Mouse (Mus musculus) adrenal gland, adult 2 months (tissue): Measurements from ENCODE around the gene Hoxb3. TPM values are rescaled to one million over a fixed set of nuclear protein-coding genes. Genes with fewer than 3 reads are reported as not detected.

Source experiments
- DNase-seq: peaks from one replicate; pipeline ENCODE4 v3.0.0; 2021
- polyA plus RNA-seq: library from polyadenylated mRNA; depleted of rRNA; stranded (reverse); fragments of >200 nt; gene quantifications from 2 replicates; pipeline ENCODE4 v1.2.3, GENCODE M21; 2012
- total RNA-seq, 2 experiments: library from RNA; stranded (reverse); gene quantifications; 2 replicates each; pipeline ENCODE4 v1.2.3; 2021

The Hoxb3 gene
- total and polyA plus RNA-seq, 3 experiments, result 20.1 to 89.4 (median 21.9) TPM

GRCm38 (mm10) chr11:96288455-96289221 is 34.5 kb upstream of the Hoxb3 start:
- peak; percentile 75 for DNase-seq

DNA sequence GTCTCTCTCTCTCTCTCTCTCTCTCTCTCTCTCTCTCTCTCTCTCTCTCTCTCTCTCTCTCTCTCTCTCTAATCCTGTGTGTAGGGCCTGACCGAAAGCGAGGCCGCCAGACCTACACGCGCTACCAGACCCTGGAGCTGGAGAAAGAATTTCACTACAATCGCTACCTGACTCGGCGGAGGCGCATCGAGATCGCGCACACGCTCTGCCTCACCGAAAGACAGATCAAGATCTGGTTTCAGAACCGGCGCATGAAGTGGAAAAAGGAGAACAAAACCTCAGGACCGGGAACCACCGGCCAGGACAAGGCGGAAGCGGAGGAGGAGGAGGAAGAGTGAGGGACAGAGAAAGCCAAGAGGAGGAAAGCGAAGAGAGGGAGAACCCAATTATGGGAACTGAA is 33.8 kb upstream of the Hoxb3 start:
- no peak for DNase-seq

DNA sequence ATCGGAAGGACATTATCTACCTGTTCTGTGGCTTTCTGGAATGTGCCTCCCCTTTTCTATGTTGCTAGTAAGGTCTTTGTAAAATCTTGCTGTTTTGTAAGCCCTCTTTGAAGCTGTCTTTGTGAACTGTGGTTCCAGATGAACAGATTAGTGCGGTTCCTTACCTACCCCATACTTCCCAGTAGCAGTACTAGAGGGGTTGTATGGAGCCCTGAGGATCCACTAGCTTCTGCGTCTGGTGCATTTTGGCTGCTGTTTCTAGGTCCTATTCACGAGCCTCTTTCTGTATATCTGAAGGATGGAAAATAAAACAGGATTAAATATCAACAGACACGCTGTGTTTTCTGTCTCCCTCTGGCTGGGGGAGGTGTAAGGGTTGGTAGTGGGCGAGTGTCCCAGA is 33.3 kb upstream of the Hoxb3 start:
- DNase-seq, result no peak

DNA sequence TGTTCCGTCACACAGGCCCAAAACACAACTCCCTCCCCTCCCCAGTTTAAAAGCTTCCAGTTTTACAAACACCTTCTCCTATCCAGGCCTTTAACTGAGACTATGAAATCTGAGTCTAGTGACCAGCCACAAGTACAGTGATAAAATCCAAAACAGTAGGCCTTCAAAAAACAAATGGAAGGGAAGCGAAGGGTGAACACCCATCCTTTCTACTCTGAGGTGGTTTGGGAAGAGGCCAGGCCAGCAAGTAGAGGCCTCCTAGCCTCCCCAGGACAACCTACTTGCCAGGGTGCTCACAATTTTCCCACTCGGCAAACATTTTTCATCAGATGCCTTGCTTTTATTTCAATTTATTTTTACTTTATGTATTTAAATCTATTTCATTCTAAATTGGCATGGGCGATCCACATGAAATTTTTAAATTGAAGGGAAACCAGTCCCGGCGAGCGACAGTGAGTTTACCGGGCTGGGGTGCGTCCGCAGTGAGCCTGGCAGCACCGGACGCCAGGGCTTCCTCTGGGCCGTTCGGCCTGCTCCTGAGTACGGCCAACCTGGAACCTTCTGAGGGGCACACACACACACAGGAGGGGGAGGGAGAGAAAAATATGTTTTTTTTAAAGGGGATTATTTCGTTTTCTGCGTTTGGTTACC is 32.3 kb upstream of the Hoxb3 start:
- no peak for DNase-seq

DNA sequence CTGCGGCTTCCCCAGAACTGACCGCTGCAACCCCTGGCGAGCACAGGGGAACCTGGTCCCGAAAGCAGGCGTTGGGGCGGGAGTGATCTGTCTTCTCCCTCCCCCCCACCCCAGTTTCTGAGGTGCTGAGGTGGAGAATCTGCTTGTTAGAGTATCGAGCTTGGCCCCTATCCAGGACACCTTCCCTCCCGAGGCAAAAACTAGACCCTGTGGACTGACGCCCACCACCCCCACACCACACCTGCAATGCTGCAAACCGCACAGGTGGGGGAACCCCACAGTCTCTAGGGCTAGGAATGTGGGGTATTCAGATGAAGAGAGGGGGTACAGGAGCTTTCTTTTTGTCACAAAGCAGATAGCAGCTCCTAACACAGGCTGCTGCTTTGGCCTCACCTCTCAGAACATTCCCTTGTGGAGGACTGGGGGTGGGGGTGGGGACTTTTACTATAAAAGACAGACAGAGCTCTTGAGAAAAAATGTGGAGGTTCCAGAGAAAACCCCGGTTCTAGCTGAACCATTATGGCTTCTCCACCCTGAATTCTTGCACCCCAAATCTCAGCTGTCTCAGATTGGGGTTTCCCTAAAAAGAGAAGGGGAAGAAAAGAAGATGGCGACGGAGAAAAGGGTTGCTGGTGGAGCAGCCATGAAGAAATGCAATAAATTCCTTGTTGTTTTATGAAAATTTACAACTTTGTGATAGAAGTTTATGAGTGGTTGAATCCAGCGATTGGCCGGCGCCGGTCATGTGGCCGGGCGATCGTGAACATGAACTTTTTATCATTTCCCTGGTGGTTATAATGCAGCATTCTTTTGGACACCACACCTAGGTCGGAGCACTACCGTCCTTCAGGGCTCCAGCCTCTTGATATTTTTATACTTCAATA is 31.2 kb upstream of the Hoxb3 start, which contains the start of gene Hoxb6:
Gene Hoxb6, plus strand, starts transcription at position 796 of the 884 bp plus-strand sequence.
- peak; percentile 91 for DNase-seq

GRCm38 (mm10) chr11:96292565-96293301 is 30.4 kb upstream of the Hoxb3 start:
- DNase-seq, result peak; percentile 78

DNA sequence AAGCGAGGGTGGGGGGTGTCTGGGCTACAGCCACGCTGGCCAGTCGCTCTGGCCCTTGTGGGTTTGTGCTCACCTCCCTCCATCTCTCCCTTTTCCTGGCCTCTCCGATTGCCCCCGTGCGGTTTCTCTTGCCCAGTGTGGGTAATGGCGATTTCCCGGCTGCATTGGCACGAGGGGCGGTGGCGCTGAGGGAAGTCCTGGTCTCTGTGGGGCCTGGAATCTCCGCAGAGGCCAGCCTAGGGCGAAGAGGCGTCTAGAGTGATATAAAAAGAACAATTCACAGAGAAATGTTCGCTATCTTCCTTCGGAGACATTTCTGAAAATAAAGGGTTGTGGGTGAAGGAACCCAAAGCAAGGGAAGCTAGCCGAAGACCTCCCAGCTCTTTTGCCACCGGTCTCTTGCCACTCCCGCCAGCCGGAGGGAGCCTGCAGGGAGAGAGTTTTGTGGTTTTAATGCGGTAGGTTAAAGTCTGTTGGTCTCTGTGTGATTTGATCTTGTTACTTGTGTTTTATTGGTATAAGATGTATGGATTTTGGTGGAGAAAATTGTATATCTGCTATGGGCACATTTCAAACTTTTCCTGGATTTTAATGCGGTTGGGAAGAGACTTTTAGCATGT is 29.7 kb upstream of the Hoxb3 start:
- DNase-seq, result no peak

DNA sequence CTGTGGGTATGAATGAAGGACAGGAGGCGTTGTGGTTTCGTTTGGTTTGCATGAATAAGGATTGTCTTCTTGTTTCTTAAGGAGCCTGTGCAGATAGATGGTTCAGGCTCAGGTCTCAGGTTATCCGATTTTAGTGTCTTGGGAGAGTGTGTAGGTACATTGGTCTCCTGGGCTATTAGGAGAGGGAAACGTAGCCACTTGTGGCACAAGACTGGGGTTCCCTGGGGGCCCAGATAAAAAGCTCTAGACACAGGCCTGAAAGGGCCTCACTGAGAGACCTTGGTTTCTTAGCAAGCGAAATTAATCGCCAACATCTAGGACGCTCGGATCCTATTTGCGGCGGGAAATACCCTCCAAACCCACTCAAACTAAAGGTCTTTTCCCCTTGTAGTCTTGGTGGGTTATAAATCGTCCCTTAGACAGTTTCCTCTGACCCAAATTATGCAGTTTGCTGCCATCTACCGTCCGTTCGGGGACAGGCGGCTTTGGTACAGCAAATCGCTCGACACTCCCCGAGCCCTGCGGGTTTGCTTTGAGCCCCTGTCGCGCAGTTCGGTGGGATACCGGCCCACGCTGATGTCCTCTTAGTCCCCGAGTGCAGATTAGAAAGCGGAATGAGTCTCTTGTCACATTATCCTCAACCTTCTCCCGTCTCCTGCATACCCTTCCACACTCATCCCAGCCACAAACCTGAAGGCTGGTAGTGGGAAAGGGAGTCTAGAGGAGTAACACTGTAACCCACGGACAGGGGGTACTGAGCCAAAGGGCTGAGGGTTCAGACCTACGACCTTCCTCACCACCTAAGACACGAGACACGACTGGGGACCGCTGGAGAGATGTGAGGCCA is 28.7 kb upstream of the Hoxb3 start:
- DNase-seq, result peak; percentile 92

DNA sequence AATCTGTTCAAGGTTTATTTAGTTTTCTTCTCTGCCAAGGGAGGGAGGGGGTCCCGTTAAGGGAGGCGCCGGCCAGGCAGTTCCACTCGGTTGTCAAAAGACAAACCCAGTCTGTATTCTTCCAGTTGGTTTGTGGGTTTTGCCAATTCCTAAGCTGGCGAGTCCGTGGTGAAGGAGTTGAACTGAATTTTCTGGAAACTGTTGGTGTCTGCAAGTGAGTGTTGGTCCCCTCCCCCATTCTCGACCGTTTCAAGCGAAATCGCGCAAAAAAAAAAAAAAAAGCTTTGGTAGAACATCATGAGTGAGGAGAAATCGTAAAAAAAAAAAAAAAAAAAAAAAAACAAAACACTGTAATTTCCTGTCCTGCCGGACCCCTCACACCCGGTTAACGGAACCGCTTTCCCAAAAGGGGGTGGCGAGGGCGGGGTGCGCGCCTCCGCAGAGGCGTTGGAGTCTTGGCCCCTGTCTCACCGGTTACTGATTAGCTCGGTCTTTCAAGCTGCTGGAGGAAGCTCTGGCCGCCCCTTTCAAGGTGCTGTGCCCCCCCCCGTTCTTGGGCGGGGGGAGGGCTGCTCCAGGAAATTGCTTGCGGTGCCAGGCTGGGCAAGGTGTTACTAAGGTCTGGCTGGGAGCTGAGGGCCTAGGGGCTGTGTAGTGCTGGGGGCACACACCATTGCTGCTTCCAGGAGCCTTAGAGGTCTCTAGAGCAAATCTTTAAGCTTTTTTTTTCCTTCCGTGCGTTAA is 27.9 kb upstream of the Hoxb3 start:
- DNase-seq, result peak; percentile 73

GRCm38 (mm10) chr11:96296997-96297396 is 26.1 kb upstream of the Hoxb3 start:
- no peak for DNase-seq

DNA sequence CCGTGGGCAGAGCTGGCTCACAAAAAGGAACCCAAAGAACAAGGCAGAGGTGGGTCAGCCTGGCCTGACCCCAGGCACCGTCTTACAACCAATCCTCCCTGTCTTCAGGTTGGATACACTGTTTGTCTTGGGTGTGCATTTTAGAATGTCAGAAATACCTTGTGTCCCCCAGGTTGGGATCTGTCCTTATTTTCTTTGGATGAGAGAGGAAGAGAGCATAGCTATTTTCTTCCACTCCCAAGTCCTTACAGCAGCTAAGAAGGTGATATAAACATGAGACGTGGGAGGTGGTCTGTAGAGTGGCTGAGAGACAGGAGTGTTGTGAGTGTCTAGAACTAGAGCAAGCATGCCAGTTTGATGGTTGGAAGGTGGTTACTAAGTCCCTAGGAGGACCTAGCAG is 25.7 kb upstream of the Hoxb3 start:
- DNase-seq, result no peak

GRCm38 (mm10) chr11:96297968-96298635 is 25.0 kb upstream of the Hoxb3 start:
- DNase-seq, result no peak

DNA sequence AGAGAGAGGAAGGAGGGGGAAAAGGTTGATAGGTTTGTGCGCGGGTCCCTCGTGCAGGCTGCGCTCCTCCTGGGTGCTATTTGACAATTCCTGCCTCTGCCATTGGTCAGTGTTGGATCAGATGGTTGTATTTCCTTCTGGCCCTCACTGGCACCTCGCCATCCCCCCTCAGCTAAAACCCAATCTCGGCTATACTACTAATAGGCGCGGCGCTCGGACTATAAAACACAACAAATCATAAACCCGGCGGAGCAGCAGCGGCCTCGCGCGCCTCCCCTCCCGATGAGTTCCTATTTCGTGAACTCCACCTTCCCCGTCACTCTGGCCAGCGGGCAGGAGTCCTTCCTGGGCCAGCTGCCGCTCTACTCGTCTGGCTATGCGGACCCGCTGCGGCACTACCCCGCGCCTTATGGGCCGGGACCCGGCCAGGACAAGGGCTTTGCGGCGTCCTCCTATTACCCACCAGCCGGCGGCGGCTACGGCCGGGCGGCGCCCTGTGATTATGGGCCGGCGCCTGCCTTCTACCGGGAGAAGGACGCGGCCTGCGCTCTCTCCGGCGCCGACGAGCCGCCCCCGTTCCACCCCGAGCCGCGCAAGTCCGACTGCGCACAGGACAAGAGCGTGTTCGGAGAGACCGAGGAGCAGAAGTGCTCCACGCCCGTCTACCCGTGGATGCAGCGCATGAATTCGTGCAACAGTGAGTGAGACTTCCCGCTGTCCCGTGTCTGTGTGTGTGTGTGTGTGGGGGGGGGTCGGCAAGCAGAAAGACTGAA is 24.0 kb upstream of the Hoxb3 start:
- DNase-seq, result peak; percentile 91

DNA sequence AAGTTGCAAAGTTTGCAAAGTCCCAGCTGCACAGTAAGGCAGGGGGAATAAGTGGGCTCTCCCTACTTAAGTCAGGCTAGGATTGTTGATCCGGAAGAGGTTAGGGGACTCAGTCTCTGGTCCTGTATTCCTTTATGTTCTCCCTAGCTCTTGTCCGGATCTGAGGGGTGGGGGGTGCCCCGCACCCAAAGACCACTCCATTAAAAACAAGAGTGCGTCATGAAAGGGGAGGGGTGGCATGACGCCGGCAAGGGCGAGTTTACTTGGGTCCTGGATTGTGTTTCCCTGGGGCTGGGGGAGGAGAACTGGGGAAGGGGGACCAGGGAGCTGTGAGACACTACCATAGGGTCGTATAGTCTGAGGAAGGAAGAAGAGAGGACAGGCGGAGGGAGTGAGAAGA is 23.3 kb upstream of the Hoxb3 start:
- DNase-seq, result no peak

DNA sequence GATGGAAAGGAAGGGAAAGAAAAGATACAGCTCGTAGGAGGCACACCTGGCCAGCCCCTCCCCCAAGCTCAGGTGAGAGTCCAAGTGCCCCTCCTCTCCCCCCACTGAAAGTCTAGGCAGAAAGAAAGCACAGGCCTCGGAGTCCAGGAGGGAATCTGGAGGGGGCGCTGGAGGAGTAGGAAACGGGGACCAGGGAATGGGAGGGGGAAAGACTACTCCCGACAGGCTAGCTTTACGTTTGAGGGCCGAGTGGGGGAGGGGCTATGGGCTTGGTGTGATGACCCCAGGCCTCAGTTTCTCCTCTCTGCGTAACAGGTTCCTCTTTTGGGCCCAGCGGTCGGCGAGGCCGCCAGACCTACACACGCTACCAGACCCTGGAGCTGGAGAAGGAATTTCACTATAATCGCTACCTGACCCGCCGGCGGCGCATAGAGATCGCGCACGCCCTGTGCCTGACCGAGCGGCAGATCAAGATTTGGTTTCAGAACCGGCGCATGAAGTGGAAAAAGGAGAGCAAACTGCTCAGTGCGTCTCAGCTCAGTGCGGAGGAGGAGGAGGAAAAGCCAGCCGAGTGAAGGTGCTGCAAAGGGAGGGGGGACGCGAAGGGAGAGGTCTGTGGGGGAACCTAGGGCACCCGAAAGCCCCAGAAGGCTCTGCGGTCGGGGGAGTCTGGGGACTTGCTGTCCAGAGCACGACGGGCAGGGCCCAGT is 22.6 kb upstream of the Hoxb3 start:
- DNase-seq, result peak; percentile 74

GRCm38 (mm10) chr11:96301064-96301431 is 22.1 kb upstream of the Hoxb3 start:
- peak; percentile 71 for DNase-seq

DNA sequence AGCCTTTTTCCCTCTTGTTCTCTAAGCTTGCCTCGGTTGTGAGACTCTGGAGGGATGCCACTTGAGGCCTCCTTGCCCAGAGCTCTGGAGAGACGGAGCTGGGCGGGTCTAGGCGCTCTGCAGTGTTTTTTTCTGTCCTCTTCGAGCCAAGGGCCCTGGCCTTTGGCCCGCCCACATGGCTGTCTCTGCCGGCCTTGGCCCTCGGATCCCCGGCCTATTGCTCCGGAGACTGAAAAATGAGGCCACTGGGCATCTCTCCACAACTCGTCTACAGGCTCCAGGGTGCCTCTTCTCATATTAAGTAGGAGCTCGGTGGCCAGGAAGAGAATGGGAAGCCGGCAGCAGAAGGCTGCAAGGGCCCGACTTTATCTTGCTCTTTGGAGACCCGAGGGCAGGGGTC is 21.3 kb upstream of the Hoxb3 start:
- peak; percentile 96 for DNase-seq
